Mouse (Mus musculus) NIH3T3 (cell line): Measurements from ENCODE around the gene Rfx6.

Experiments
- DNase-seq: peaks from one replicate; pipeline ENCODE4 v3.0.0-alpha.2; 2012; ENCODE audit warnings: low read depth

Gene Rfx6

DNA sequence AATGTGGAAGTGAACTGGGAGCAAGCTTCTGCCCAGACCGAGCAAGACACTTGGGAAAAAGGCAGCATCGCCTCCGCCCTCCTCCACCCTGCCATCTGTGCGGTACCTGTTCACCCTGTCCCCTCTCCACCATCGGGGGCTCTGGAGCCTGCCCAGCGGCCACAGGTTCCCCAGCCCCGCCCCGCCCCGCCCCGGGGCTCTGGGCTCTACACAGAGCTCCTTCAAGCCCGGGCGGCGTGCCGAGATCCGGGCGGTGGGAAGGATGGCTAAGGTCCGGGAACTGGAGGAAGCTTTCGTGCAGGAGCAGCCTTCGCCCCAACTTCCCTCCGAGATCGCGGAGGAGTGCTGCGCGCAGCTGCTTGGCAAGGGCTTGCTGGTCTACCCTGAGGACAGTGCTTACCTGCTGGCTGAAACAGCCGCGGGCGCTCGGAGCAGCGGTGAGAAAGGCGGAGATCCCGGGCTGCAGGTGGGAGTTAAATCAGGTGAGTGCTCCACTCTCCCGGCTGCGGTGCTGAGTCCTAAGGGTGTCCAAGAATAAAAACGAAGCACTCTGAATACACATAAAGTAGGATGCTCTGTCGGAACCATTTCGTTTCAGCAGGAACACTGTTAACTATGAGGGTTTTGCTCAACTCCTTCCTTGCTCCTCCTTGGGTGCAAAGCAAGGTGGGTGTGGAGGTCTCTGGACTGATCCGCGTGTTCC is at the start of gene Rfx6:
Rfx6 (plus strand) TSS at position 209 of the 703 bp plus-strand sequence.
- DNase-seq = no peak

DNA sequence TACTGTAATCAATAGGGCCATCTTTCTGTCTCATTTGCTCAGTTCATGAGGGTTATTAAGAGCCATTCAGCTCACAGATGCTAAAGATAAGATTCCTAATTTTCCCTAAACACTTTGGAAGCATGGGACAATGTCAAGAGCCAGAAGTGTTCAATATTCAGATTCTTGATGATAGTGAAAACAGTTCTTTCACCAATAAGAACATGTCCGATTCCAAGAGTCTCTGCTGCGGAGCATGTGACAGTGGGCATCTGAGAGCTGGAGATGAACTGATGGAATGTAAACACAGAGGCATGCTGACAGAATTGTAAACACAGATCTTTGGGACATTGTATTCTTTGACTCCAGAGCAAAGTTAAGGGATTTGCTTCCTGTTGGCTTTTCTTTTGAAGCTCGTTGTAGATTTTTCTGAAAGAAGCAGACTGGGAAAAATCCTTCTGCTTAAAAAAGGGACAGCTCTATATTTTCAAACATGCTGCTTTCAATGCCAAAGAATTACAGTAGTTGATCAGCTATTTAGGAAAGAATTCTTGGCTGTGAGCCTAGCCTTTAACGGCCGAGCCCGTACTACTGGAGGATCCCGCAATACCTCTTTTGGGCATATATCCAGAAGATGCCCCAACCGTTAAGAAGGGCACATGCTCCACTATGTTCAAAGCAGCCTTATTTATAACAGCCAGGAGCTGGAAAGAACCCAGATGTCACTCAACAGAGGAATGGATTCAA is 46.0 kb upstream of the Rfx6 start, which contains the start of gene Gprc6a:
Gprc6a (minus strand) TSS at position 51 of the 726 bp plus-strand sequence.
- no peak for DNase-seq

DNA sequence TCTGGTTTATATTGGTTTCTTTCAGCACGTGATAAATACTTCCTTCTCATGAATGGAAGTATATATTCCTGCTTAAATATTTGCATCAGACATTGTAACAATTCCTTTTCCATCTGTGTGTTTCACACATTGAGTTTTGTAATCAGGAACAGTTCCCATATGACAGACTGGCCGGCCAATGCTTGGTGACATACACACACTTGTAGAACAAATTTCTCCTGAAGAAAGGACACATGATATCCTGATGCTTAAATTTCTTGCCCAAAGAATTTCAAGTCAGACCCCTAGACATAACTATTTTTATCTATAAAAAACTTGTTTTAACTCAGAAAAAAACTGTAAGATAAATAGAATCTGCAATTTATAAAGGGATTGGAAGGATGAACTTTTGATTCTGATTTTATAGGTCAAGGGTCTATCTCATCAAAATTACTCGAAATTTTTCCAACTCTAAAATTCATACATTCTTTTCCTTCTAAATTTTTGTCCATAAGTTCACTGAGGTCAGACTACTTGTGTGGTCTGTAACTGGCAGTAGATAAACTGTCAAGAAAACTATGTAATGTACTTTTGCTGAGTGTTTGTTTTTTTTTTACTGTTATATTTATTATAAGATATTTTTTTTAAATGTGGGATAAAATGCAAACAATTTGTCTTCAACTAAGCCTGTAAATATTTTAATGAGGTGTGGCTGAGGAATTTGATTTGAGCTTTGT is 27.9 kb upstream of the Rfx6 start:
- DNase-seq = no peak

DNA sequence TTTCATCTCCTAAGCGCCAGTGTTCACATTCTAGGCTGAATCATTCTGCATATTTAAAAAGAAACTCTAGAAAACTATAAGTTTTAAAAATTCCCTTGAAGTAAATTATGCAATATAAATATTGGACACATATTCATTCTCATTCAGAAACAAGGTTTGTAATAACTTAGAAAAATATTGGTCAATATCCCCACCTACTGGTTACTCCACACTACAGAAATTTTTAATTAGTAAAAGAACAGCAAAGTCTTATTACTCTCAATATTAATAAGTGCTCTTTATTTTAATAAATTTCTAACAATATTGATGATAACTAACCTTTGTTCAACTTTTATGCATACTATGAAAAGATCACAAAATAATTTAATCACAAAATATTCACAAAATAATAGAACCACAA is 20.2 kb upstream of the Rfx6 start:
- no peak for DNase-seq

DNA sequence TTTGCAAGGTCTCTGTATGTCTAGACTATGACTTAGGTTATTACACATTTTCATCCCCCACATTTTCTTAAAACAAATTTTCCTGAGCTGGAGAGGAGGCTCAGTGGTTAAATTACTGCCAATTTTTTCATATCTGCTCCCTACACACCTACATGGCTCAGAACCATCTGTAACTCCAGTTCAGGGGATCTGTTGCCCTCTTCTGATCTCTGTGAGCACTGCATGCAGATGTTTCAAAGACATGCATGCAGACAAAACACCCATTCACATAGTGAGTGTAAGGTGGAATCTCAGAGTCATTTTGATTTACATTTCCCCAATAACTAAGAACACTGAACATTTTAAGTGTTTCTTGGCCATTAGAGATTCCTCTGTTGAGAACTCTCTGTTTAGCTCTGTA is 8.2 kb upstream of the Rfx6 start:
- no peak for DNase-seq

DNA sequence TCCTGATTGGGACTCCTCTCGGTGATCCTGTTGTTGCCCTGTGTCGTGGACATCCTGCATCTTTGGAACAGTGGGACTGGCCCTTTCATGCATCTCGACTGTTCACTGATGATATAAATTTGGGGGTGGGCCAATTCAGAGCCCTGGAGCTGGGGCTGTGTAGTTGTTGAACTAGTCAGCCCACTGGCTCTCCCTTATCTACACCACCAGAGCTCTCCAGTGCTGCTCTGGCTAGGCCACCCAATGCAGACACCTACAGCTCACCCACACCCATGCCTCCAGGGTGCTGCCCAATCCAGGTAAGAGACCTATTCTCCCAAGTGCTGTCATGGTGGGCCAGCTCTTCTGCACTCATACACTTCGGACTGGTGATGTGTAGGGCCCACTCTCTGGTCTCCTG is 6.0 kb upstream of the Rfx6 start:
- DNase-seq = no peak

DNA sequence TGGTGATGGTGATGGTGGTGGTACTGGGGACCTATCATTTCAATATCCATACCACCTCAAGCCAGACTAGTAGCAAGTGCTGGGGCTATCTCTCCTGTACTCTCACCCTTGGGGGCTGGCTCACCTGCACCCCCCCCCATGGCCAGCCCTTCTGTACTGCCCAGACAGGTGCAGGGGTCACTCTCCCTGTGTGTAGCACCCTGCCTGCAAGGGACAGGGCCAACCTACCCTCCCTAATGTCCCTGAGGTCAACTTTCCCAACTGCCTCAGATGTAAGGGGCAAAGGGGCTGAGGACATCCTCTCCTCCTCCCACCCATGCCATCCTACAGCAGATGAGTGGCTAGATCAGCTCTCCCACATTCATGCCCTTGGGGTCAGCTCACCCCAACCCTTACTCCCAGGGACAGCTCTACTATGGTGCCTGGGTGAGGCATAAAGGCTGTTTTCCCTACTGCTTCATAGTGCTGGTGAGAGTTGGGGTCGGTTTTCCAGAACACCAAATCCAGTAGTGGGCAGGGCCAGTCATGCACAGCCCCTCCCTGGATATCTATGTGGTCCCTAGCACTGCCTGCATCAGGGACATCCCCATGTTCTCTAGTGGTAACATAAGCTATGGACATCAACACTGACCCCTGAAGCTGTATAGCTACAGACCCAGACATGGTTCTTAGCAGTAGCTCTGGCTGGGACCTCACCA is 5.3 kb upstream of the Rfx6 start:
- no peak for DNase-seq

DNA sequence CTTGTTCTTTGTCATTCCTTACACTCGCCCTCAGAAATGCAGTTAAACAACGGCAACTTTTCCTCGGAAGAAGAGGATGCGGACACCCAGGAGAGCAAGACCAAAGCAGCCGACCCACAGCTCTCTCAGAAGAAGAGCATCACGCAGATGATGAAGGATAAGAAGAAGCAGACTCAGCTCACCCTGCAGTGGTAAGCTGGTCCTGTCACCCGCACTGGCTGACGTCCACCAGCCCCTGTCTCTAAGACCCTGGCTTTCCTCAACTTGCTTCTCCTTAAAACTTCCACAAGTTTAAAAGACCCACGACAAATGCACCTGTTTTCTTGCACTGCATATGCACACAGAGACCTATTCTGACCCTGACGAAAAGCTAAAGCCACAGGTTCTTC is 689 bp downstream of the Rfx6 start:
- DNase-seq = no peak

DNA sequence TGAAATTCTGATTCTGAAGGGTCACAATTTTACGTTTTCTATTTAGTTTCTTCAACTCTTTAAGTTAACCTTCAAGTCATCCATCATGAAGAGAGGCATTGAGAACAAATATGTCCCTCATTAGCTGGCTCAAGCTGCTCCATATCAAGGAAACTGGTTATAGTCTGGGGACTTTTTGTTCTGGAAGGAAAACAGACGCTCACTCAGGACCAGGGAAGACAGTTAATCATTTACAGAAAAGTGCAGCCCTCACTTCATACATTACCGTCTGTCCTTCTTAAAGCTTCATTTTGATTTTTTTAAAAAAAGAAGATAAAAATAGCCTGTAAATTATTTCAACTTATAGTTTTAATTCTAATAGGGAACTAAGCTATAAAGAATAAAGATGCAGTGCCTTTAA is 43.3 kb downstream of the Rfx6 start:
- no peak for DNase-seq

DNA sequence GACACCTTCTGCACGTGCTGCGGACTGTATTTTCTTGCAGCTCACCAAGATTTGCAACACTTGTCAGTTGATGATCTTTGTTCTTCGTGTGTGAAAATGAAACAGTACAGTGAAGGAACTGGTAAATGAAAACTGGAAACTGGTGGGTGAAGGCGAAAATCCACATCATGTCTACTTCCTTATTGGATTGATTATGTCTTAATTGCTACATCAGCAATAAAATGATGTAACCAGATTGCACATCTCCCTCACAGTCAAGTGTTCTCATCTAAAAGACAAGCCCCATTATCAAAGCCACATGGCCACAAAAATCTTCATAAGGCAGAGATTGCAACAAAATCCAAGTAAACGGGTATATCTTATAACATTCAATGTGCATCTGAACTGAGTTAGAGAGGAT is 83.9 kb downstream of the Rfx6 start:
- no peak for DNase-seq

DNA sequence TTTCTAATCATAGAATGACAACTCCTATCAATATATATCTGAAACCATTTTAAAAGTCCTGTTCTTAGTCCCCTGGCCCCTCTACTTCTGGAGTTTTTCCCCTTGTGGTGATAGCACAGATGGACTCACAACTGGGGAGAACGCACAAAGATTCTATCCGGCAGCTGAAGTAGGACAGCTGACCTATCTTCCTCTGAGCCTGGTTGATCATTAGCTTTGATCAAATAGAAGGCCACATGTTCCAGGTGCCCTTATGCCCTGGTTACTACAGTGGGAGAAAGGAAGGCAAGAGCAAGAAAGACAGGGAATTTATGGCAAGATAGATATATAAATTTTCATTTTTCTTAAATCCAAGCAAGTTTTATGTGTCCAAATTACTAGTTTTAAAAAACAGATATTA is 85.7 kb downstream of the Rfx6 start:
- no peak for DNase-seq

DNA sequence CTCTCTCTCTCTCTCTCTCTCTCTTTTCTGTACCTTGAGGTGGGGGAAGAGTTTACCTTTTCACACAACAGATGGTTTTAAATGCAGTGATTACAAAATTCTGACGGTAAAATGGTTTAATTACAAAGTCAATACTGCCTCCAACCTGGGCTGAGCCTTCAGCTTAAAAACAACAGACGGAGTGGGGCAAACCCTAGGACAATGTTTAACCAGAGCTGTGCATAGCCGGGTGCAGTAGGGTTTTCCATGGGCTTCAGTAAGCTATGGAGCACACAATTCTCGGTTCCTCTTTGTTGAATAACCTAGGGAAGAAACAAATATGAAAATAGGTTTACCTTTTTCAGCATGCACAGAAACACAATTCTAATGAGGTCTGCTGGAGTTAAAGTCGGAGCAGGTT is 90.9 kb downstream of the Rfx6 start:
- no peak for DNase-seq

DNA sequence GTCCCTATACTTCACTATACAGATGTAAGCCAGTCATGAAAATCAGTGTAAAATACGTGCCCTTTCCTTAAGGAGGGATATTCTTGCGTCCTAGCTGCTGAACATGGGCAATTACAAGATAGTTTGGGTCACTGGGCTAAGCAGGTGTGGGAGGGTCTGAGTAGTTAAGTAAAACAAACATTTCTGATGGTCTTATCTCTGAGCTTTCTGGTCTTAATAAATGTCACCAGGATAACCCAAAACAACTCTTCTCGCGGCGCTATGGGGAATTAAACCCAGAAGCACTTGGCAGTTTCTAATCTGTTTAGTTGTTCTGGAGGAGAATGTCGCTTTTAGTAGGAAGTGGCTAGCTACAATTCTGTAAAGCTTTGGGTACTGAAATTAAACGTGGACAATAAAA is 91.7 kb downstream of the Rfx6 start:
- DNase-seq = no peak

DNA sequence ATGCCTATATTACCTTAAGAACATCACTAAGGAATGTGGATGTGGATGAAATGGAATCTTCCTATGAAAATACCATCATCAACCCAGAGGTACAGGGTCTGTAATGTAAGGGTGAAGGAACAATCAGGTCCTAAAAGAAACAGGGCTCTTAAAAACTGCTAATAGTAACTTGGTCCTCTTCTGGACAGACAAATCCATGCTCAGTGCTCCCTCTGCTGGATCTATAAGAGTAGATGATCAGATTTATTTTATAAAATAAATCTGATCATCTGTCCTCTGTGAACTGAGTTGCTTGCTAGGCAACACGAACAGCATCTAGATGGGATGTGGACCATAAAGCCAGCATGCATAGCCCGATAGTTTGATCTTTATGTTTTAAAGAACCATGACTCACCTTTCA is 102.1 kb downstream of the Rfx6 start:
- peak; percentile 46 for DNase-seq
